Comparison of ENCODE assay signal across 21 mouse cellular contexts in genomic region chr10:12552890-12553278, GRCm38 (mm10).
DNase-seq lines count a peak whose midpoint lies in the region; ATAC-seq and TF ChIP-seq lines count a peak whose summit lies in the region.
"Had no signal": no experiment of that assay in that cellular context is flagged by ENCODE, and none has a peak within 500 bp of the region (broad histone marks: within the 10 kb centered on the region; RNA-seq: fewer than 3 reads in every experiment).

No protein-coding gene starts in this region.

- H3K4me2 ChIP-seq in hindbrain, embryonic 12.5 days (replicated peaks): no peak overlapping the region
- no peak overlapping the region for H3K4me2 ChIP-seq in hindbrain, embryonic 11.5 days (replicated peaks; ENCODE audit: low read depth, low read length)
- H3K4me2 ChIP-seq in limb, embryonic 13.5 days (replicated peaks): no peak overlapping the region
- H3K4me2 ChIP-seq: hindbrain, embryonic 14.5 days had no signal

- no peaks in the 10 kb centered on the region for H3K9me3 ChIP-seq in hindbrain, embryonic 12.5 days (replicated peaks)
- H3K9me3 ChIP-seq in hindbrain, embryonic 11.5 days (ENCODE audit: control insufficient read depth, low read length): no peaks in the 10 kb centered on the region
- no peaks in the 10 kb centered on the region for H3K9me3 ChIP-seq in E14TG2a.4 (ENCODE audit: low read length)
- H3K9me3 ChIP-seq in limb, embryonic 13.5 days: no peaks in the 10 kb centered on the region

- TF ChIP-seq CTCF in E14TG2a.4 (conservative IDR thresholded peaks at IDR 0.05; ENCODE audit: low read length): no peak

- 0 out of 2 replicates have a peak, but pooled peaks have one; percentile 5 for ATAC-seq in hindbrain, embryonic 12.5 days (ENCODE audit: low FRiP score)
- no peak for ATAC-seq in hindbrain, embryonic 11.5 days (ENCODE audit: low FRiP score)
- no peak for ATAC-seq in limb, embryonic 13.5 days (ENCODE audit: low FRiP score, low read depth)
- ATAC-seq: activated CD4-positive, CD25-positive, alpha-beta regulatory T cell, adult 4 months; intestine, postnatal 0 days; Patski had no signal

- no peak for DNase-seq in hindbrain, embryonic 11.5 days (ENCODE audit: low spot score)
- peak; percentile 48 for DNase-seq in embryo, embryonic 9.5 days (ENCODE audit: extremely low spot score)
- DNase-seq in gastrocnemius, adult 18-20 months (ENCODE audit: low spot score): no peak
- no peak for DNase-seq in thymus, postnatal 0 days (ENCODE audit: low spot score)
- no peak for DNase-seq in adrenal gland, postnatal 14 days
- DNase-seq: cerebellum, adult 8-10 months; gastrocnemius, postnatal 10 days; heart, adult 2 months; kidney, postnatal 25 days; layer of hippocampus, adult 9-11 months; lung, adult 18-20 months; midbrain, embryonic 14.5 days; thymus, postnatal 4 days had no signal

- WGBS in hindbrain, embryonic 12.5 days: 51% methylated on average over 5 of the region's 5 CpGs
- WGBS in hindbrain, embryonic 11.5 days: 42% methylated on average over 5 of the region's 5 CpGs
- WGBS in limb, embryonic 13.5 days: 31% methylated on average over 5 of the region's 5 CpGs

- peaks cover 29% of the 10 kb centered on the region for H3K4me1 ChIP-seq in hindbrain, embryonic 12.5 days
- H3K4me1 ChIP-seq in hindbrain, embryonic 11.5 days (replicated peaks; ENCODE audit: control insufficient read depth, insufficient read depth, low read length): peaks cover 5% of the 10 kb centered on the region; the same call in 1 of the 2 replicates
- peaks cover 86% of the 10 kb centered on the region for H3K4me1 ChIP-seq in E14TG2a.4 (replicated peaks; ENCODE audit: low read depth, low read length)
- H3K4me1 ChIP-seq in limb, embryonic 13.5 days: peaks cover 60% of the 10 kb centered on the region

- H3K9ac ChIP-seq in hindbrain, embryonic 12.5 days: no peak overlapping the region
- H3K9ac ChIP-seq in hindbrain, embryonic 11.5 days (ENCODE audit: low read depth, low read length): no peak overlapping the region
- no peak overlapping the region for H3K9ac ChIP-seq in limb, embryonic 13.5 days
- H3K9ac ChIP-seq: hindbrain, embryonic 14.5 days had no signal

- no peaks in the 10 kb centered on the region for H3K36me3 ChIP-seq in hindbrain, embryonic 12.5 days
- H3K36me3 ChIP-seq in hindbrain, embryonic 11.5 days (ENCODE audit: control insufficient read depth, insufficient read depth, low read length): no peaks in the 10 kb centered on the region
- no peaks in the 10 kb centered on the region for H3K36me3 ChIP-seq in E14TG2a.4 (ENCODE audit: insufficient read depth, low read length)
- H3K36me3 ChIP-seq in limb, embryonic 13.5 days: no peaks in the 10 kb centered on the region

- no peaks in the 10 kb centered on the region for H3K27me3 ChIP-seq in hindbrain, embryonic 12.5 days
- H3K27me3 ChIP-seq in hindbrain, embryonic 11.5 days (ENCODE audit: control insufficient read depth, insufficient read depth, low read length): no peaks in the 10 kb centered on the region
- H3K27me3 ChIP-seq in E14TG2a.4 (ENCODE audit: insufficient read depth, low read length): no peaks in the 10 kb centered on the region
- H3K27me3 ChIP-seq in limb, embryonic 13.5 days: no peaks in the 10 kb centered on the region
- H3K27me3 ChIP-seq: CH12.LX, Patski had no signal

- H3K4me3 ChIP-seq in hindbrain, embryonic 12.5 days: no peak overlapping the region
- H3K4me3 ChIP-seq in hindbrain, embryonic 11.5 days (ENCODE audit: low read depth, low read length): no peak overlapping the region
- peak overlapping the region; percentile 46 for H3K4me3 ChIP-seq in E14TG2a.4 (replicated peaks; ENCODE audit: low read length)
- no peak overlapping the region for H3K4me3 ChIP-seq in limb, embryonic 13.5 days
- H3K4me3 ChIP-seq: heart, adult 2 months had no signal

- peak overlapping the region; percentile 35 for H3K27ac ChIP-seq in hindbrain, embryonic 12.5 days
- H3K27ac ChIP-seq in hindbrain, embryonic 11.5 days (ENCODE audit: low read depth, low read length): no peak overlapping the region
- H3K27ac ChIP-seq in limb, embryonic 13.5 days: peak overlapping the region; percentile 22; the same call in 1 of the 2 replicates
- H3K27ac ChIP-seq: heart, adult 2 months; hindbrain, embryonic 14.5 days had no signal
